Mouse (Mus musculus) forebrain, embryonic 16.5 days (tissue): ENCODE results near the gene Otof. TPM values are rescaled to one million over a fixed set of nuclear protein-coding genes. Genes with fewer than 3 reads are reported as not detected.
A peak's percentile ranks its signal among the peaks of the same experiment; 100 is the strongest.

Source experiments
- ATAC-seq: fragments of 200-750 bp; cut with Nextera tagmentation; 2 replicates; pipeline ENCODE4 v1.8.0; 2017; ENCODE audit warnings: mild to moderate bottlenecking, moderate library complexity
- H3K27ac ChIP-seq: fragments of 300-500 bp; sonication (generic); 2 replicates; pipeline ENCODE4 v1.5.1; 2014; ENCODE audit warnings: low read length, control low read depth
- H3K27me3 ChIP-seq: fragments of 300-500 bp; sonication (generic); replicated peaks from 2 replicates; pipeline ENCODE4 v1.6.1; 2014; ENCODE audit warnings: low read length; ENCODE audit not compliant: control insufficient read depth, insufficient read depth
- H3K36me3 ChIP-seq: fragments of 300-500 bp; sonication (generic); 2 replicates; pipeline ENCODE4 v1.6.1; 2014; ENCODE audit not compliant: control insufficient read depth, insufficient read depth
- H3K4me1 ChIP-seq: fragments of 300-500 bp; sonication (generic); replicated peaks from 2 replicates; pipeline ENCODE4 v1.6.1; 2014; ENCODE audit warnings: low read length; ENCODE audit not compliant: control insufficient read depth, insufficient read depth
- H3K4me2 ChIP-seq: fragments of 300-500 bp; sonication (generic); 2 replicates; pipeline ENCODE4 v1.6.1; 2014; ENCODE audit warnings: mild to moderate bottlenecking, low read length, control low read depth
- H3K4me3 ChIP-seq: fragments of 300-500 bp; sonication (generic); replicated peaks from 2 replicates; pipeline ENCODE4 v1.5.1; 2014; ENCODE audit warnings: mild to moderate bottlenecking, low read length, control low read depth
- H3K9ac ChIP-seq: fragments of 300-500 bp; sonication (generic); replicated peaks from 2 replicates; pipeline ENCODE4 v1.6.1; 2014; ENCODE audit warnings: low read depth, low read length, control low read depth
- H3K9me3 ChIP-seq: fragments of 300-500 bp; sonication (generic); 2 replicates; pipeline ENCODE4 v1.6.1; 2016; ENCODE audit warnings: low read length; ENCODE audit not compliant: control insufficient read depth
- WGBS: fragments of 180-500 bp; shearing (Covaris S2); extraction: QIAGEN DNeasy Blood & Tissue Kit; methylation state at CpG from one replicate; pipeline ENCODE4 v1.1.7; 2014; 5-methylcytosine and 5-hydroxymethylcytosine counted together
- polyA plus RNA-seq: library from polyadenylated mRNA; unstranded; fragments of >200 nt; fragmentation: Nextera tagmentation; extraction: Ambion mirVana; gene quantifications from 2 replicates; pipeline ENCODE4 v1.2.1, GENCODE M21; 2015

Gene Otof
- polyA plus RNA-seq, 1 experiment from 2014 or later: 4.2 TPM

- Histone ChIP-seq H3K27me3 (no peaks in the 10 kb centered on the region), H3K9me3 (no peaks in the 10 kb centered on the region), H3K27ac (no peak overlapping the region), H3K4me3 (no peak overlapping the region), H3K4me1 (no peaks in the 10 kb centered on the region), H3K4me2 (no peak overlapping the region), H3K36me3 (no peaks in the 10 kb centered on the region), H3K9ac (no peak overlapping the region)
- ATAC-seq: no peak
- 84% methylated on average over 13 of the region's 13 CpGs for WGBS
Measured at GRCm38 (mm10) chr5:30444327-30444895, 17.3 kb downstream of the Otof start.

- H3K9ac ChIP-seq: no peak overlapping the region
- no peak overlapping the region for H3K4me2 ChIP-seq
- H3K4me1 ChIP-seq: no peaks in the 10 kb centered on the region
- no peak overlapping the region for H3K27ac ChIP-seq
- no peaks in the 10 kb centered on the region for H3K27me3 ChIP-seq
- H3K36me3 ChIP-seq: no peaks in the 10 kb centered on the region
- no peak overlapping the region for H3K4me3 ChIP-seq
- no peak for ATAC-seq
- no peaks in the 10 kb centered on the region for H3K9me3 ChIP-seq
- 62% methylated on average over 5 of the region's 5 CpGs for WGBS
Measured at GRCm38 (mm10) chr5:30442196-30442595, 19.5 kb downstream of the Otof start.

GRCm38 (mm10) chr5:30440308-30440906, 21.3 kb downstream of the Otof start:
- Histone ChIP-seq H3K9ac (no peak overlapping the region), H3K36me3 (no peaks in the 10 kb centered on the region), H3K27me3 (no peaks in the 10 kb centered on the region), H3K4me3 (no peak overlapping the region), H3K9me3 (no peaks in the 10 kb centered on the region), H3K4me2 (no peak overlapping the region), H3K27ac (no peak overlapping the region), H3K4me1 (no peaks in the 10 kb centered on the region)
- ATAC-seq: no peak
- WGBS: 92% methylated on average over 8 of the region's 8 CpGs

DNA sequence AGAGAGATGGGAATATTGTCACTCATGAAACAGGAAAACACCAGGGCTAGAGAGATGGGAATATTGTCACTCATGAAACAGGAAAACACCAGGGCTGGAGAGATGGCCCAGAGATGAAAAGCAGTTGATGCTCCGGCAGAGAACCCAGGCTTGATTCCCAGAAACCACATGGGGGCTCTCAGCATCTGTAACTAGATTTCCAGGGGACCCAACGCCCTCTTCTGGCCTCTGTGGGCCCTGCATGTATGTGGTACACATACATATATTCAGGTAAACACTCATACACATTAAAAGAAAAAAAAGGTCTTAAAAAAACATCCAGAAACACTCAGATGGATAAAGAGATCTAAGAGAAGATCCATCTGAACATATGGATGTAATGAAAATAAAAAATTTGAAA, 22.8 kb downstream of the Otof start:
- Histone ChIP-seq H3K4me3 (no peak overlapping the region), H3K9me3 (no peaks in the 10 kb centered on the region), H3K27ac (no peak overlapping the region), H3K4me2 (no peak overlapping the region), H3K36me3 (no peaks in the 10 kb centered on the region), H3K27me3 (no peaks in the 10 kb centered on the region), H3K4me1 (no peaks in the 10 kb centered on the region), H3K9ac (no peak overlapping the region)
- ATAC-seq: no peak
- WGBS: 43% methylated on average over 2 of the region's 2 CpGs

- Histone ChIP-seq H3K9me3 (no peaks in the 10 kb centered on the region), H3K9ac (no peak overlapping the region), H3K27ac (no peak overlapping the region), H3K4me3 (no peak overlapping the region), H3K27me3 (no peaks in the 10 kb centered on the region), H3K4me2 (no peak overlapping the region), H3K36me3 (no peaks in the 10 kb centered on the region), H3K4me1 (no peaks in the 10 kb centered on the region)
- no peak for ATAC-seq
- 80% methylated on average over 6 of the region's 6 CpGs for WGBS
Measured at GRCm38 (mm10) chr5:30427406-30427805, 34.3 kb downstream of the Otof start.

DNA sequence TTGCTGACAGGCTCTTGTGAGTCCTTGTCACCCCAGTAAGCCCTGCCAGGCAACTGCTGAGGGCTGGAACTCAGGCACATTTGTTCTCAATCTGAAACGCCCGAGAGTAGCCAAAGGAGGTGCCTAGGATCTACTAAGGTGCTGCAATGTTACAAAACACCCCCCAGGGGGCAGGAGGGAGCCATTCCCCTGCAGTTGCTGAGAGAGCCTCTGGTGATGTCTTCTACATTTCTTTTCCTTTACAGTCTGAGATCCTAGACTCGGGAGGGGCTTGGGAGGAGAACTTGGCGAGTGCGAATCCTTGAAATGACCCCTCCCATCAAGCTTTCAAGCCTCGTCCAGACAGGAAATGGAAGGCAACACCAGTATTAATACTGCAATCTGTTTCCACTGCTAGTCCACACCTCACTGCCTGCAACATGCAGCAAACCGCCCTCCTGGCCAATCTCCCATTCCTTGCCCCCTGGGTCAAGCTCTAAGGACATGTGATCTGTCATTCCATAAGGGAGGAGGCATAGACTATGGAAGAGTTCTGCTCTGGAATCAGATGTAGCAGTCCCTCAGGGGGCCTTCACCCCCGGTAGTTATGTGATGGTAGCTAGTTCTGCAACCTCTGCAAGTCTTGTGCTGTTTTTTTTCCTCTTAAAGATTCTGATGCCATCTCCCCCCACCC, 38.0 kb downstream of the Otof start:
- Histone ChIP-seq H3K36me3 (no peaks in the 10 kb centered on the region), H3K9ac (no peak overlapping the region), H3K9me3 (no peaks in the 10 kb centered on the region), H3K27me3 (no peaks in the 10 kb centered on the region), H3K27ac (no peak overlapping the region), H3K4me3 (no peak overlapping the region), H3K4me1 (no peaks in the 10 kb centered on the region), H3K4me2 (no peak overlapping the region)
- WGBS: 36% methylated on average over 8 of the region's 8 CpGs
- ATAC-seq: 0 out of 2 replicates have a peak, but pooled peaks have one; percentile 33

DNA sequence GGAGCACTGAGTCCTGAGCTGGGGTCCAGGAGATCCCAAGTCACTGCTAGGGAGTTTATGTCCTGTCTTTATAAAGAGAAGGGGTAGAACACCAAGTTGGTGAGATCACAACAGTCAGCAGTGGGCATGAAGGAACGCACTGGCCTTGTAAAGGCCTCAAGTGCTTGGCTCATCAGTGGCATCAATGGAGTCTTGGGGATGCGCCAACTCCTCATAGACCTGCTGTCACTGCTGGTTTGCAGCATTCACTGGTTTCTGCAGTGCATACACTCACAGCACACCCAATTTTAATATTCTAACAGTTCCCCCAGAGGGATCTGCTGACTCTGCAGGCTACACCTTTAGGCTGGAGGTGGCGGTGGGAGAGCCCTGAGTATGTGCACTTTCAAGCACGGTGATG, 38.6 kb downstream of the Otof start:
- no peak overlapping the region for H3K4me2 ChIP-seq
- H3K9me3 ChIP-seq: no peaks in the 10 kb centered on the region
- H3K4me3 ChIP-seq: no peak overlapping the region
- H3K36me3 ChIP-seq: no peaks in the 10 kb centered on the region
- no peak overlapping the region for H3K9ac ChIP-seq
- WGBS: 72% methylated on average over 4 of the region's 4 CpGs
- no peak overlapping the region for H3K27ac ChIP-seq
- no peaks in the 10 kb centered on the region for H3K27me3 ChIP-seq
- ATAC-seq: no peak
- H3K4me1 ChIP-seq: no peaks in the 10 kb centered on the region

DNA sequence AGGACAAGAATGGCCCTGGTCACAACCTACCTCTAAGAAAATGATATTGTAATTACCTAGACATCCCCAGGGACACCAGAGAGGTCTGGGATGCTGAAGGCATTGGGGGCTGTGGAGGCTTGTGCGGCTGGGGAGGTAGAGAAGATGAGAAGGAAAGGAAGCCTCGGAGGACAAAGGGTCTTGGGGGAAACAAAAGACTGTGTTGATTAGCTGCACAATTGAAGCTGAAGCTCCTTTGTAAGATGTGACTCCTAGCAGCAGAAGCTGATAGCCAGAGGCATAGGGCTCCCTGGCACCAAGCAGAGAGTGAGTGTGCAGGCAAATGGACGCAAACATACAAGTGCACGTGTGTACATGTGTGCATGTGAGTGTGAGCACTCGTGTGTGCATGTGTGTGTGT, 45.1 kb downstream of the Otof start:
- no peak for ATAC-seq
- no peak overlapping the region for H3K9ac ChIP-seq
- no peaks in the 10 kb centered on the region for H3K27me3 ChIP-seq
- no peaks in the 10 kb centered on the region for H3K36me3 ChIP-seq
- no peak overlapping the region for H3K4me2 ChIP-seq
- no peak overlapping the region for H3K4me3 ChIP-seq
- no peaks in the 10 kb centered on the region; the same call in 1 of the 2 replicates for H3K4me1 ChIP-seq
- no peaks in the 10 kb centered on the region for H3K9me3 ChIP-seq
- no peak overlapping the region for H3K27ac ChIP-seq
- 17% methylated on average over 5 of the region's 5 CpGs for WGBS

- Histone ChIP-seq H3K4me2 (no peak overlapping the region), H3K9ac (no peak overlapping the region), H3K27me3 (no peaks in the 10 kb centered on the region), H3K4me1 (no peaks in the 10 kb centered on the region; the same call in 1 of the 2 replicates), H3K4me3 (no peak overlapping the region), H3K27ac (no peak overlapping the region), H3K36me3 (no peaks in the 10 kb centered on the region), H3K9me3 (no peaks in the 10 kb centered on the region)
- no peak for ATAC-seq
- WGBS: 54% methylated on average over 4 of the region's 4 CpGs
Measured at GRCm38 (mm10) chr5:30415876-30416275, 45.9 kb downstream of the Otof start.
